Mouse (Mus musculus) small intestine, adult 2 months (tissue): ENCODE measurements around the gene Mcu.

ENCODE experiments used
- CTCF ChIP-seq: fragments of 200-500 bp; IDR thresholded peaks from 2 replicates; pipeline ENCODE4 v1.5.1; 2012; ENCODE audit warnings: low read depth, mild to moderate bottlenecking, control low read depth, inconsistent platforms, low read length, moderate library complexity, mixed read lengths; ENCODE audit not compliant: insufficient replicate concordance, insufficient read length; ENCODE audit errors: extremely low read depth
- POLR2A ChIP-seq: fragments of 200-500 bp; IDR thresholded peaks from 2 replicates; pipeline ENCODE4 v1.6.1; 2012; ENCODE audit warnings: low read depth, mild to moderate bottlenecking, control low read depth, inconsistent platforms, low read length, moderate library complexity

DNA sequence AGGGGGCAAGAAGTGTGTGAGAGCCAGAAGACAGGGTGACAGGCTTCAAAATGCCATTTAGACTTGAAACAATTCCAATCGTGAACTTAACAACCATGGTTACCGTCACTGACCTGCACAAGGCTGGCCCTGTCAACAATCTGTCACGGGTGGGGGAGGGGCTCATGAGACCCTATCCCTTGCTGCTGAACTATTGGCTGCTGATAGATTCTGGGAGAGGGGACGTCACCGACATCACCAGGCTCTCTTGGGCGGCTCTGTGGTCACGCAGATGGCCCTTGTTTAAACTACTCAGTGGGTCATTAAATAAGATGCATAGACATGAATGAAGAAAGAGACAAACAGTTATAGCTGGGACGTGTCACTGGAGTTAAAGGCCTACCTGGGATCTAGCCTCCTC lies 171.9 kb downstream of the Mcu start:
- TF ChIP-seq CTCF (no peak), POLR2A (no peak)
